Mouse (Mus musculus): ENCODE results near the gene Plb1. TPM values are rescaled to one million over a fixed set of nuclear protein-coding genes. Genes with fewer than 3 reads are reported as not detected.

Gene Plb1
- polyA plus RNA-seq, 1 experiment from 2014 or later: not detected

GRCm38 (mm10) chr5:32409747-32410146, 177.2 kb downstream of the Plb1 start:
- Histone ChIP-seq H3K4me2 (replicated peaks) (no peak overlapping the region), H3K9me3 (no peaks in the 10 kb centered on the region), H3K27ac (no peak overlapping the region), H3K36me3 (no peaks in the 10 kb centered on the region), H3K9ac (no peak overlapping the region), H3K4me3 (no peak overlapping the region), H3K4me1 (no peaks in the 10 kb centered on the region), H3K27me3 (replicated peaks) (no peaks in the 10 kb centered on the region)
- no peak for ATAC-seq (ENCODE audit: low FRiP score, low read depth)
- 86% methylated on average over 2 of the region's 2 CpGs for WGBS

DNA sequence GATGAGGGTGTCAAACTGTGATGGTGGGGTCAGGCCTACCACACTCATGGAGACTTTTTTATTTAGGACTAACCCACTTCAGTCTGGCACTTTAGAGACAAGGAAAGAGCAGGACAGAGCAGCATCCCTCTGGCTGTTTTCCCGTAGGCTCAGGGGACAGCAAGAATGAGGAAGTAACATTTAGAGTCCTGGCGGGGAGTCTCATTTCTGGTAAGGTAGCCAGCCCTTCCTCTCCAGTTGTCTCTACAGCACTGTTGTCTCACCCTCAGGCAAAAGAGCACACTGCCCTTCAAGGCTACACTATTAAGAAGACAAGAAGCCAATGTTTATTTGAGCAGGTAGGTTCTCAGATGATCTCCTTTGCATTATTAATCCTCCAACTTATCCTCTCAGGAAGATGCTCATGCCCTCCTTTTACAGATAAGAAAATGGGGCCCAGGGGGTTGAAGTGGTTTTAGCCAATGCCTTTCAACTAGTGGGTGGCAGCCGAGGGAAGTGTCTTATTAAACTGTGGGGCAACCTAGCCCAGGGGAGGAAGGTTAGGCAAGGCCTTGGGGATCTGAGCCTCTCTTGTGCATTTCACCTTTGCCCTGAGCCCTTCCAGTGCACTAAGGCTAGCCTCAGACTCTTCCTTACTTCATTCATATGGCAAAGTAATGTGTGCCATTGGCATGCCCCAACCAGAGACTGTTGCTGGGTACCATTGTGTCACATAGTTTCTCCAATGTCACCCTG, 178.6 kb downstream of the Plb1 start:
- Histone ChIP-seq H3K27me3 (replicated peaks) (no peaks in the 10 kb centered on the region), H3K4me1 (no peaks in the 10 kb centered on the region), H3K36me3 (no peaks in the 10 kb centered on the region), H3K9me3 (no peaks in the 10 kb centered on the region), H3K4me3 (no peak overlapping the region), H3K9ac (no peak overlapping the region), H3K27ac (no peak overlapping the region), H3K4me2 (replicated peaks) (no peak overlapping the region)
- ATAC-seq (ENCODE audit: low FRiP score, low read depth): no peak
- 82% methylated on average over 3 of the region's 3 CpGs for WGBS

DNA sequence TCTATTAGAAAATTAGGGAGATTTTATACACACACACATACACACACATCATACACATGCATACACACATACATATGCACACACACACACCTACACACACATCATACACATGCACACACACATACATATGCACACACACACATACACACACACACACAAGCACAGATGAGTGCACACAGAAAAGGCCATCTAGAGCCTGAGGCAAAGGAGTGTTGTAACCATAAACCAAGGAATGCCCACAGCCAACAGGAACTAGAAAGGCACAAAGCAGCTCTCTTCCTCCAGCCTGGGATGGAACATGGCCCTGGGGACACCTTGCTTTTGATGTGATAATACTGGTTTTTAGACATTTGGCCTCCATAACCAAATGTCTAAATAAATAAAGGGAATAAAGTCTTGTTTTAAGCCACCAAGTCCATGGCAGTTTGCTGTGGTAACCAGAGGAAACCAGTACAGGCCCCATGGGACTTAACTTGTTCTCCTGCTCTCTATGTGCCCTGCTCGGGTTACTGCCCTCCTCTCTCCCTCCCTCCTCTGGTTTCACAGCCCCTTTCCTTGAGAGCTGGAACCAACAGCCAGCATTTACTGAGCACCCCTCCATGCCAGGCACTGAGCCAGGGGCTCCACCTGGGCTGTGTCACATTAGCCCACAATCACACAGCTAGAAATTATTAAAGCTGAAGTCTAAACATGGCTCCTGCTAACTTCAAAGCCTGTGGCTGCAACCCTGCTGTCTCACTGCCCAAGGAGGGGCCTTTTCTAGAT, 179.9 kb downstream of the Plb1 start:
- Histone ChIP-seq H3K27me3 (replicated peaks) (no peaks in the 10 kb centered on the region), H3K4me2 (replicated peaks) (no peak overlapping the region), H3K36me3 (no peaks in the 10 kb centered on the region), H3K4me1 (no peaks in the 10 kb centered on the region), H3K9ac (no peak overlapping the region), H3K4me3 (no peak overlapping the region), H3K27ac (no peak overlapping the region), H3K9me3 (no peaks in the 10 kb centered on the region)
- WGBS: 25% methylated on average over 1 of the region's 1 CpGs
- ATAC-seq (ENCODE audit: low FRiP score, low read depth): no peak

GRCm38 (mm10) chr5:32413083-32413482, 180.6 kb downstream of the Plb1 start:
- H3K4me3 ChIP-seq: no peak overlapping the region
- 51% methylated on average over 2 of the region's 2 CpGs for WGBS
- ATAC-seq (ENCODE audit: low FRiP score, low read depth): no peak
- H3K27me3 ChIP-seq (replicated peaks): no peaks in the 10 kb centered on the region
- no peaks in the 10 kb centered on the region for H3K4me1 ChIP-seq
- H3K9me3 ChIP-seq: no peaks in the 10 kb centered on the region
- H3K36me3 ChIP-seq: no peaks in the 10 kb centered on the region
- no peak overlapping the region for H3K9ac ChIP-seq
- no peak overlapping the region for H3K27ac ChIP-seq
- no peak overlapping the region for H3K4me2 ChIP-seq (replicated peaks)

- no peak for ATAC-seq (ENCODE audit: low FRiP score, low read depth)
- WGBS: 65% methylated on average over 2 of the region's 2 CpGs
Observed at GRCm38 (mm10) chr5:32413569-32413968, 181.1 kb downstream of the Plb1 start.

DNA sequence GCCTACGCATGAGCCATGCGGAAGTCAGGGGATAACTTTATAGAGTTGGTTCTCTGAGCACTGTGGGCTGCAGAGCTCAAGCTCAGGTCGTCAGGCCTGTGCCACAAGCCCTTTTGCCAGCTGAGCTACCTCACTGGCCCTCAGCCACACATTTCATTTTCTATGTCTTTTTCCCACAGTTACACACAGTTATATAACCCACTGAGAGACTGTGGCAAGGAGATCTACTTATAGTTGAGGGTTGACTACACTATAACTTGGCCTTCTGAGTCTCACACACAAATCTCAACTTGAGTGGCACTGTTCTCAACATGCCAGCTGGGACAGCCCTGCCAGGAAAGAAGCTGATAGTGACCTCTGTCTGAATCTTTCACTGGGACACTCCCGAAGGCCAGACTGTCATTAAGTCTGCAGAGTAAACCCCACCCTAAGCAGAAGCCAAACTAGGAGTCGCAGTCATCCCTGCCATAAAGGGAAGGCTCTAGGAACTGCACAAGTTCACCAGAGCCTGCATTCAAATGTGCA, 182.0 kb downstream of the Plb1 start:
- Histone ChIP-seq H3K27me3 (replicated peaks) (no peaks in the 10 kb centered on the region), H3K9ac (no peak overlapping the region), H3K27ac (no peak overlapping the region), H3K9me3 (no peaks in the 10 kb centered on the region), H3K4me3 (no peak overlapping the region), H3K4me2 (replicated peaks) (no peak overlapping the region), H3K4me1 (no peaks in the 10 kb centered on the region), H3K36me3 (no peaks in the 10 kb centered on the region)
- WGBS: 63% methylated on average over 5 of the region's 5 CpGs
- no peak for ATAC-seq (ENCODE audit: low FRiP score, low read depth)

More at GRCm38 (mm10) chr5:32413569-32413968, 181.1 kb downstream of the Plb1 start:
- Histone ChIP-seq H3K4me3 (no peak overlapping the region), H3K4me2 (replicated peaks) (no peak overlapping the region), H3K9me3 (no peaks in the 10 kb centered on the region), H3K27me3 (replicated peaks) (no peaks in the 10 kb centered on the region), H3K4me1 (no peaks in the 10 kb centered on the region), H3K27ac (no peak overlapping the region), H3K36me3 (no peaks in the 10 kb centered on the region), H3K9ac (no peak overlapping the region)

DNA sequence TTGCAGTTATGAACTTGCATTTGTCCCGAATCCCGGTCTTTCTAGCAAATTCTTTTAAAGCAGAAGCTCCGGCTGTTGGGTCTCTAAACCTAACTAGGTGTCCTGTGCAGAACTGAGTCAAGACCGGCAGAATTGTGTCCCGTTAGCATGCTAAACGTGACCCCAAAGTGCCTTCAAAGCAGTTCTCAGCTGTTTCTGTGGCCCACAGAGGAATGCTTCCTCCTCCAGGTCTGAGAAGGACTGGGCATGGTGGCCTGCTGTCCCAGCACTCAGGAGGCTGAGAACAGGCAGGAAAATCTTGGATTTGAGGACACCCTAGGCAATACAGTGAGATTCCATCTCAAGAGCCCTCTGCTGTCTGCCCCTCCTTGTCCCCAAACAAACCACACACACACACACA, 183.0 kb downstream of the Plb1 start:
- no peaks in the 10 kb centered on the region for H3K36me3 ChIP-seq
- no peaks in the 10 kb centered on the region for H3K27me3 ChIP-seq (replicated peaks)
- no peak overlapping the region for H3K4me3 ChIP-seq
- no peak for ATAC-seq (ENCODE audit: low FRiP score, low read depth)
- WGBS: 87% methylated on average over 6 of the region's 6 CpGs
- H3K9ac ChIP-seq: no peak overlapping the region
- H3K4me1 ChIP-seq: no peaks in the 10 kb centered on the region
- no peak overlapping the region for H3K27ac ChIP-seq
- H3K4me2 ChIP-seq (replicated peaks): no peak overlapping the region
- no peaks in the 10 kb centered on the region for H3K9me3 ChIP-seq

Other genes starting within 250 kb of the Plb1 start
- gene Fosl2, start 96.9 kb upstream of the Plb1 start, polyA plus RNA-seq (2016; fragmentation: Nextera tagmentation; extraction: Ambion mirVana): 0.63 and 0.72 TPM in 2 replicates
- 201 and 218 TPM in 2 replicates for gene Ppp1cb, start 226.1 kb downstream of the Plb1 start, polyA plus RNA-seq (2016; fragmentation: Nextera tagmentation; extraction: Ambion mirVana)